Mouse (Mus musculus) thymus, adult 2 months (tissue): ENCODE measurements around the gene Ndnf.

Source experiments
- CTCF ChIP-seq: fragments of 200-500 bp; IDR thresholded peaks from 2 replicates; pipeline ENCODE4 v1.5.1; 2012; ENCODE audit warnings: mild to moderate bottlenecking, control low read depth, low read length, moderate library complexity, borderline replicate concordance; ENCODE audit not compliant: control insufficient read depth, poor library complexity, insufficient read depth; ENCODE audit errors: extremely low read depth
- POLR2A ChIP-seq: fragments of 200-500 bp; IDR thresholded peaks from 2 replicates; pipeline ENCODE4 v1.6.1; 2012; ENCODE audit warnings: mild to moderate bottlenecking, low read length, control low read depth, moderate library complexity; ENCODE audit not compliant: control insufficient read depth, poor library complexity, insufficient read depth; ENCODE audit errors: extremely low read depth

- TF ChIP-seq CTCF (no peak), POLR2A (no peak)
Observed at GRCm38 (mm10) chr6:65671451-65671850, at the start of gene Ndnf.
